ENCODE assay signal across 10 mouse cellular contexts in genomic region chr13:104939856-104940255, GRCm38 (mm10).
DNase-seq lines count a peak whose midpoint lies in the region; ATAC-seq lines count a peak whose summit lies in the region.
"Had no signal": no experiment of that assay in that cellular context is flagged by ENCODE, and none has a peak within 500 bp of the region (broad histone marks: within the 10 kb centered on the region; RNA-seq: fewer than 3 reads in every experiment).

No protein-coding gene starts in this region.

- no peaks in the 10 kb centered on the region for H3K36me3 ChIP-seq in intestine, embryonic 14.5 days (ENCODE audit: control insufficient read depth, insufficient read depth, low read length)
- H3K36me3 ChIP-seq in intestine, embryonic 15.5 days, result no peaks in the 10 kb centered on the region
- H3K36me3 ChIP-seq: embryonic facial prominence, embryonic 12.5 days; lung, embryonic 15.5 days had no signal

- H3K27ac ChIP-seq in intestine, embryonic 14.5 days (ENCODE audit: low read depth), result no peak overlapping the region
- no peak overlapping the region for H3K27ac ChIP-seq in intestine, embryonic 15.5 days
- H3K27ac ChIP-seq: embryonic facial prominence, embryonic 12.5 days; lung, embryonic 15.5 days had no signal

- 8% methylated on average over 4 of the region's 4 CpGs for WGBS in intestine, embryonic 14.5 days
- 6% methylated on average over 4 of the region's 4 CpGs for WGBS in intestine, embryonic 15.5 days

- H3K9ac ChIP-seq in intestine, embryonic 14.5 days (ENCODE audit: low read length), result no peak overlapping the region
- no peak overlapping the region for H3K9ac ChIP-seq in intestine, embryonic 15.5 days
- H3K9ac ChIP-seq: embryonic facial prominence, embryonic 12.5 days; lung, embryonic 15.5 days had no signal

- no peak for ATAC-seq in intestine, embryonic 14.5 days (replicated peaks; ENCODE audit: low FRiP score, low TSS enrichment, low read depth)
- ATAC-seq in intestine, embryonic 15.5 days, result no peak
- ATAC-seq in CD4-positive, CD25-positive, alpha-beta regulatory T cell, adult 4 months, result peak; percentile 81
- peak; percentile 80 for ATAC-seq in megakaryocyte progenitor cell, adult 5-6 weeks (replicated peaks; ENCODE audit: poor library complexity)

- H3K27me3 ChIP-seq in intestine, embryonic 14.5 days (replicated peaks; ENCODE audit: control insufficient read depth, insufficient read depth, low read length), result no peaks in the 10 kb centered on the region
- H3K27me3 ChIP-seq in intestine, embryonic 15.5 days (replicated peaks), result no peaks in the 10 kb centered on the region
- H3K27me3 ChIP-seq: embryonic facial prominence, embryonic 12.5 days; lung, embryonic 15.5 days had no signal

- no peak overlapping the region for H3K4me3 ChIP-seq in intestine, embryonic 14.5 days (ENCODE audit: low read depth, low read length)
- H3K4me3 ChIP-seq in intestine, embryonic 15.5 days (replicated peaks), result no peak overlapping the region
- H3K4me3 ChIP-seq: embryonic facial prominence, embryonic 12.5 days; lung, embryonic 15.5 days had no signal

- H3K9me3 ChIP-seq in intestine, embryonic 14.5 days (ENCODE audit: control insufficient read depth, low read length), result no peaks in the 10 kb centered on the region
- no peaks in the 10 kb centered on the region for H3K9me3 ChIP-seq in intestine, embryonic 15.5 days
- H3K9me3 ChIP-seq: embryonic facial prominence, embryonic 12.5 days; lung, embryonic 15.5 days had no signal

- no peak overlapping the region for H3K4me2 ChIP-seq in intestine, embryonic 14.5 days (ENCODE audit: low read length)
- no peak overlapping the region for H3K4me2 ChIP-seq in intestine, embryonic 15.5 days (replicated peaks)
- H3K4me2 ChIP-seq: embryonic facial prominence, embryonic 12.5 days; lung, embryonic 15.5 days had no signal

- no peaks in the 10 kb centered on the region for H3K4me1 ChIP-seq in intestine, embryonic 14.5 days (replicated peaks; ENCODE audit: control insufficient read depth, insufficient read depth, low read length)
- no peaks in the 10 kb centered on the region for H3K4me1 ChIP-seq in intestine, embryonic 15.5 days (replicated peaks)
- H3K4me1 ChIP-seq: lung, embryonic 15.5 days had no signal

- peak; percentile 85 for DNase-seq in intestine, embryonic 14.5 days (ENCODE audit: low spot score)
- peak; percentile 56 to 69 for DNase-seq in adrenal gland, postnatal 36 days
- DNase-seq in fibroblast of lung, adult 2 months (ENCODE audit: low read depth), result peak; percentile 48
- peak; percentile 49 to 82 for DNase-seq in kidney, postnatal 25 days
- DNase-seq in thymus, postnatal 25 days, result peak; percentile 63

Comparison
In these comparisons a context has a peak if more than half of its experiments do, and no peak if none do; other contexts are left out.
1. ATAC-seq: peak in CD4-positive, CD25-positive, alpha-beta regulatory T cell, adult 4 months (single experiment) and megakaryocyte progenitor cell, adult 5-6 weeks (single experiment); none in intestine, embryonic 14.5 days (single experiment) and intestine, embryonic 15.5 days (single experiment).
2. Peak in every context shown above with its lines, with median percentiles within 50 percentile points of each other: DNase-seq.